Mouse (Mus musculus) stomach, postnatal 0 days (tissue): Measurements from ENCODE around the gene Hrc. TPM values are rescaled to one million over a fixed set of nuclear protein-coding genes. Genes with fewer than 3 reads are reported as not detected.
A peak's percentile ranks its signal among the peaks of the same experiment; 100 is the strongest.

Experiments used
- ATAC-seq: fragments of 200-750 bp; cut with Nextera tagmentation; 2 replicates; pipeline ENCODE4 v1.8.0; 2017; ENCODE audit not compliant: low FRiP score, low TSS enrichment
- DNase-seq: peaks from one replicate; pipeline ENCODE4 v3.0.0-alpha.2; 2016; ENCODE audit warnings: low spot score
- H3K27ac ChIP-seq: fragments of 300-500 bp; sonication (generic); replicated peaks from 2 replicates; pipeline ENCODE4 v1.5.1; 2014; ENCODE audit warnings: mild to moderate bottlenecking, control low read depth
- H3K27me3 ChIP-seq: fragments of 300-500 bp; sonication (generic); 2 replicates; pipeline ENCODE4 v1.6.1; 2014; ENCODE audit warnings: low read length; ENCODE audit not compliant: control insufficient read depth, insufficient read depth
- H3K36me3 ChIP-seq: fragments of 300-500 bp; sonication (generic); 2 replicates; pipeline ENCODE4 v1.6.1; 2014; ENCODE audit warnings: low read length, mixed read lengths; ENCODE audit not compliant: control insufficient read depth, insufficient read depth
- H3K4me1 ChIP-seq: fragments of 300-500 bp; sonication (generic); replicated peaks from 2 replicates; pipeline ENCODE4 v1.6.1; 2014; ENCODE audit warnings: antibody characterized with exemption; ENCODE audit not compliant: control insufficient read depth, insufficient read depth
- H3K4me2 ChIP-seq: fragments of 300-500 bp; sonication (generic); replicated peaks from 2 replicates; pipeline ENCODE4 v1.6.1; 2014; ENCODE audit warnings: low read depth, mild to moderate bottlenecking, control low read depth, moderate library complexity
- H3K4me3 ChIP-seq: fragments of 300-500 bp; sonication (generic); 2 replicates; pipeline ENCODE4 v1.5.1; 2014; ENCODE audit warnings: low read depth, low read length, control low read depth
- H3K9ac ChIP-seq: fragments of 300-500 bp; sonication (generic); 2 replicates; pipeline ENCODE4 v1.6.1; 2014; ENCODE audit warnings: mild to moderate bottlenecking, low read length, control low read depth, mixed read lengths
- H3K9me3 ChIP-seq: fragments of 300-500 bp; sonication (generic); 2 replicates; pipeline ENCODE4 v1.6.1; 2016; ENCODE audit warnings: low read length; ENCODE audit not compliant: control insufficient read depth
- CTCF ChIP-seq: IDR thresholded peaks from 2 replicates; pipeline ENCODE4 v1.5.1; 2016; ENCODE audit warnings: antibody characterized with exemption, low read depth, mild to moderate bottlenecking, moderate library complexity
- EP300 ChIP-seq: optimal IDR thresholded peaks from 2 replicates; pipeline ENCODE3; 2016; ENCODE audit warnings: antibody characterized with exemption
- WGBS: fragments of 180-500 bp; shearing (Covaris S2); extraction: QIAGEN DNeasy Blood & Tissue Kit; methylation state at CpG from one replicate; pipeline ENCODE4 v1.1.7; 2014; 5-methylcytosine and 5-hydroxymethylcytosine counted together
- polyA plus RNA-seq: library from polyadenylated mRNA; unstranded; fragments of >200 nt; fragmentation: Nextera tagmentation; extraction: Ambion mirVana; gene quantifications from 2 replicates; pipeline ENCODE4 v1.2.1, GENCODE M21; 2015

The Hrc gene
- polyA plus RNA-seq, 1 experiment from 2014 or later, result 0.85 TPM

- no peaks in the 10 kb centered on the region for H3K9me3 ChIP-seq
- H3K4me3 ChIP-seq, result no peak overlapping the region
- no peak overlapping the region for H3K4me2 ChIP-seq
- no peak overlapping the region for H3K9ac ChIP-seq
- ATAC-seq (no peak), DNase-seq (no peak)
- no peaks in the 10 kb centered on the region for H3K4me1 ChIP-seq
- TF ChIP-seq CTCF, result no peak
- no peak for TF ChIP-seq EP300
- no peak overlapping the region for H3K27ac ChIP-seq
- H3K36me3 ChIP-seq, result peaks cover 9% of the 10 kb centered on the region
- no peaks in the 10 kb centered on the region for H3K27me3 ChIP-seq
- 49% methylated on average over 8 of the region's 8 CpGs for WGBS
These were observed 32.5 kb upstream of the Hrc start for GRCm38 (mm10) chr7:45302626-45303025.

GRCm38 (mm10) chr7:45304869-45305268 lies 30.2 kb upstream of the Hrc start:
- DNase-seq (no peak), ATAC-seq (no peak; the same call in 1 of the 2 replicates)
- 43% methylated on average over 11 of the region's 13 CpGs for WGBS
- Histone ChIP-seq H3K4me2 (peak overlapping the region; percentile 5; the same call in 1 of the 2 replicates), H3K9ac (no peak overlapping the region), H3K27me3 (no peaks in the 10 kb centered on the region), H3K4me3 (no peak overlapping the region), H3K4me1 (no peaks in the 10 kb centered on the region), H3K9me3 (no peaks in the 10 kb centered on the region), H3K36me3 (peaks cover 14% of the 10 kb centered on the region), H3K27ac (no peak overlapping the region)
- no peak for TF ChIP-seq EP300

GRCm38 (mm10) chr7:45305275-45305674 lies 29.8 kb upstream of the Hrc start:
- Histone ChIP-seq H3K27ac (no peak overlapping the region), H3K4me3 (no peak overlapping the region), H3K4me1 (no peaks in the 10 kb centered on the region), H3K4me2 (peak overlapping the region; percentile 5; the same call in 1 of the 2 replicates), H3K9me3 (no peaks in the 10 kb centered on the region), H3K36me3 (peaks cover 16% of the 10 kb centered on the region), H3K9ac (no peak overlapping the region), H3K27me3 (no peaks in the 10 kb centered on the region)
- ATAC-seq, result peak; percentile 68
- TF ChIP-seq CTCF (peak; percentile 91), EP300 (no peak)
- 21% methylated on average over 16 of the region's 17 CpGs for WGBS
- peak; percentile 85 for DNase-seq

GRCm38 (mm10) chr7:45308551-45309240 lies 26.4 kb upstream of the Hrc start:
- ATAC-seq, result no peak
- WGBS, result 68% methylated on average over 14 of the region's 15 CpGs

GRCm38 (mm10) chr7:45309455-45309854 lies 25.6 kb upstream of the Hrc start:
- 19% methylated on average over 9 of the region's 9 CpGs for WGBS
- ATAC-seq (no peak), DNase-seq (peak; percentile 79)
- Histone ChIP-seq H3K36me3 (peaks cover 13% of the 10 kb centered on the region), H3K27me3 (no peaks in the 10 kb centered on the region), H3K9ac (no peak overlapping the region), H3K27ac (no peak overlapping the region), H3K4me1 (no peaks in the 10 kb centered on the region), H3K4me2 (no peak overlapping the region), H3K9me3 (no peaks in the 10 kb centered on the region), H3K4me3 (no peak overlapping the region)
- no peak for TF ChIP-seq EP300
- peak; percentile 81 for TF ChIP-seq CTCF

More at GRCm38 (mm10) chr7:45308551-45309240, 26.4 kb upstream of the Hrc start:
- peaks cover 14% of the 10 kb centered on the region for H3K36me3 ChIP-seq
- no peak overlapping the region for H3K4me2 ChIP-seq
- H3K4me3 ChIP-seq, result no peak overlapping the region
- H3K9ac ChIP-seq, result no peak overlapping the region
- no peak for DNase-seq
- no peaks in the 10 kb centered on the region for H3K4me1 ChIP-seq
- no peaks in the 10 kb centered on the region for H3K9me3 ChIP-seq
- no peak overlapping the region for H3K27ac ChIP-seq
- no peaks in the 10 kb centered on the region for H3K27me3 ChIP-seq
- no peak for TF ChIP-seq CTCF
- TF ChIP-seq EP300, result no peak

GRCm38 (mm10) chr7:45312023-45312422 lies 23.1 kb upstream of the Hrc start:
- 36% methylated on average over 8 of the region's 8 CpGs for WGBS

More at GRCm38 (mm10) chr7:45312023-45312422, 23.1 kb upstream of the Hrc start:
- Histone ChIP-seq H3K27ac (no peak overlapping the region), H3K27me3 (no peaks in the 10 kb centered on the region), H3K36me3 (peaks cover 14% of the 10 kb centered on the region), H3K9me3 (no peaks in the 10 kb centered on the region), H3K4me2 (no peak overlapping the region), H3K4me1 (no peaks in the 10 kb centered on the region), H3K9ac (no peak overlapping the region), H3K4me3 (no peak overlapping the region)
- DNase-seq (peak; percentile 60), ATAC-seq (no peak)
- TF ChIP-seq CTCF, result no peak
- no peak for TF ChIP-seq EP300
